Mouse (Mus musculus) bone marrow macrophage, adult 2 months (primary cell): ENCODE data around the gene Fam8a1. TPM values are rescaled to one million over a fixed set of nuclear protein-coding genes. Genes with fewer than 3 reads are reported as not detected.

ENCODE experiments used
- H3K27ac ChIP-seq: 2 replicates; pipeline ENCODE4 v1.5.1; 2012; ENCODE audit warnings: low read depth, low read length; ENCODE audit not compliant: insufficient read depth
- H3K4me1 ChIP-seq: 2 replicates; pipeline ENCODE4 v1.6.1; 2012; ENCODE audit warnings: low read length; ENCODE audit not compliant: control insufficient read depth, insufficient read depth
- H3K4me3 ChIP-seq: 2 replicates; pipeline ENCODE4 v1.5.1; 2012; ENCODE audit warnings: mild to moderate bottlenecking, low read length, moderate library complexity; ENCODE audit not compliant: insufficient read depth
- CTCF ChIP-seq: IDR thresholded peaks from 2 replicates; pipeline ENCODE4 v1.5.1; 2012; ENCODE audit warnings: low read depth, mild to moderate bottlenecking, low read length, moderate library complexity
- POLR2A ChIP-seq: IDR thresholded peaks from 2 replicates; pipeline ENCODE4 v1.6.1; 2012; ENCODE audit warnings: mild to moderate bottlenecking, low read depth, low read length, borderline replicate concordance
- polyA plus RNA-seq: library from polyadenylated mRNA; stranded (reverse); fragments of >200 nt; gene quantifications from 2 replicates; pipeline ENCODE4 v1.2.4, GENCODE M21; 2012; ENCODE audit not compliant: missing spikeins, insufficient read depth, insufficient read length

The Fam8a1 gene
- polyA plus RNA-seq, 1 experiment = 17.4 TPM

GRCm38 (mm10) chr13:46699372-46699771 is 30.1 kb downstream of the Fam8a1 start:
- no peak overlapping the region for H3K4me3 ChIP-seq

GRCm38 (mm10) chr13:46701486-46701885 is 32.2 kb downstream of the Fam8a1 start:
- TF ChIP-seq CTCF (no peak), POLR2A (no peak)
- Histone ChIP-seq H3K4me1 (peaks cover 16% of the 10 kb centered on the region), H3K4me3 (no peak overlapping the region), H3K27ac (no peak overlapping the region; the same call in 1 of the 2 replicates)

More at GRCm38 (mm10) chr13:46699372-46699771, 30.1 kb downstream of the Fam8a1 start:
- TF ChIP-seq POLR2A (no peak), CTCF (no peak)
- no peak overlapping the region for H3K27ac ChIP-seq
- peaks cover 16% of the 10 kb centered on the region for H3K4me1 ChIP-seq

GRCm38 (mm10) chr13:46703138-46703537 is 33.8 kb downstream of the Fam8a1 start:
- Histone ChIP-seq H3K4me3 (no peak overlapping the region), H3K4me1 (peaks cover 13% of the 10 kb centered on the region), H3K27ac (no peak overlapping the region)
- TF ChIP-seq POLR2A (no peak), CTCF (no peak)

GRCm38 (mm10) chr13:46713486-46713885 is 44.2 kb downstream of the Fam8a1 start:
- Histone ChIP-seq H3K4me3 (no peak overlapping the region), H3K4me1 (peaks cover 7% of the 10 kb centered on the region)
- TF ChIP-seq CTCF = no peak
- no peak for TF ChIP-seq POLR2A

GRCm38 (mm10) chr13:46715976-46716639 is 46.8 kb downstream of the Fam8a1 start:
- no peak for TF ChIP-seq POLR2A
- no peak for TF ChIP-seq CTCF
- Histone ChIP-seq H3K4me3 (no peak overlapping the region), H3K4me1 (peaks cover 15% of the 10 kb centered on the region), H3K27ac (no peak overlapping the region)

More at GRCm38 (mm10) chr13:46713486-46713885, 44.2 kb downstream of the Fam8a1 start:
- H3K27ac ChIP-seq = no peak overlapping the region

- H3K4me1 ChIP-seq = peaks cover 19% of the 10 kb centered on the region
Observed at GRCm38 (mm10) chr13:46718893-46719400, 49.6 kb downstream of the Fam8a1 start.

GRCm38 (mm10) chr13:46721009-46721408 is 51.7 kb downstream of the Fam8a1 start:
- Histone ChIP-seq H3K4me3 (no peak overlapping the region), H3K4me1 (peaks cover 26% of the 10 kb centered on the region), H3K27ac (no peak overlapping the region)
- TF ChIP-seq POLR2A (no peak), CTCF (no peak)

More at GRCm38 (mm10) chr13:46718893-46719400, 49.6 kb downstream of the Fam8a1 start:
- no peak for TF ChIP-seq CTCF
- TF ChIP-seq POLR2A = no peak
- Histone ChIP-seq H3K4me3 (no peak overlapping the region), H3K27ac (no peak overlapping the region)

GRCm38 (mm10) chr13:46724371-46724770 is 55.0 kb downstream of the Fam8a1 start:
- Histone ChIP-seq H3K4me3 (0 out of 2 replicates have a peak overlapping the region, but pooled peaks have one; percentile 16), H3K4me1 (peaks cover 18% of the 10 kb centered on the region), H3K27ac (no peak overlapping the region)
- TF ChIP-seq CTCF (no peak), POLR2A (no peak)

- no peak overlapping the region for H3K27ac ChIP-seq
- peak overlapping the region; percentile 43 for H3K4me3 ChIP-seq
- no peak for TF ChIP-seq POLR2A
- peaks cover 15% of the 10 kb centered on the region for H3K4me1 ChIP-seq
Observed at GRCm38 (mm10) chr13:46725227-46725626, 55.9 kb downstream of the Fam8a1 start.

GRCm38 (mm10) chr13:46726288-46727037 is 57.1 kb downstream of the Fam8a1 start:
- H3K4me1 ChIP-seq = peaks cover 12% of the 10 kb centered on the region
- TF ChIP-seq POLR2A (no peak), CTCF (no peak)
- peak overlapping the region; percentile 76 for H3K27ac ChIP-seq
- peak overlapping the region; percentile 75 for H3K4me3 ChIP-seq
